Mouse (Mus musculus): ENCODE measurements around the gene Amz2.

GRCm38 (mm10) chr11:109474086-109474742 lies 48.5 kb downstream of the Amz2 start:
- TF ChIP-seq CTCF (IDR thresholded peaks at IDR 0.05; ENCODE audit: control insufficient read depth, insufficient read depth, insufficient read length): no peak
- no peak for TF ChIP-seq USF1 (IDR thresholded peaks at IDR 0.05; ENCODE audit: low read depth)
- TF ChIP-seq MAX (IDR thresholded peaks at IDR 0.05): no peak
- TF ChIP-seq MYOG (IDR thresholded peaks at IDR 0.05; ENCODE audit: control insufficient read depth, extremely low read depth, insufficient read length): no peak
- TF ChIP-seq FOSL1 (IDR thresholded peaks at IDR 0.05; ENCODE audit: insufficient read depth, low read length, poor library complexity, severe bottlenecking): no peak
